Mouse (Mus musculus) leukemia stem cell, adult 10-12 weeks (primary cell): ENCODE measurements around the gene Cfap100. TPM values are rescaled to one million over a fixed set of nuclear protein-coding genes. Genes with fewer than 3 reads are reported as not detected.

Experiments used
- polyA plus RNA-seq: library from polyadenylated mRNA; stranded (reverse); fragments of >175 nt; gene quantifications from 2 replicates; pipeline ENCODE4 v1.2.3, GENCODE M21; 2012; ENCODE audit warnings: low replicate concordance

Gene Cfap100
- polyA plus RNA-seq: not detected in 2 replicates

DNA sequence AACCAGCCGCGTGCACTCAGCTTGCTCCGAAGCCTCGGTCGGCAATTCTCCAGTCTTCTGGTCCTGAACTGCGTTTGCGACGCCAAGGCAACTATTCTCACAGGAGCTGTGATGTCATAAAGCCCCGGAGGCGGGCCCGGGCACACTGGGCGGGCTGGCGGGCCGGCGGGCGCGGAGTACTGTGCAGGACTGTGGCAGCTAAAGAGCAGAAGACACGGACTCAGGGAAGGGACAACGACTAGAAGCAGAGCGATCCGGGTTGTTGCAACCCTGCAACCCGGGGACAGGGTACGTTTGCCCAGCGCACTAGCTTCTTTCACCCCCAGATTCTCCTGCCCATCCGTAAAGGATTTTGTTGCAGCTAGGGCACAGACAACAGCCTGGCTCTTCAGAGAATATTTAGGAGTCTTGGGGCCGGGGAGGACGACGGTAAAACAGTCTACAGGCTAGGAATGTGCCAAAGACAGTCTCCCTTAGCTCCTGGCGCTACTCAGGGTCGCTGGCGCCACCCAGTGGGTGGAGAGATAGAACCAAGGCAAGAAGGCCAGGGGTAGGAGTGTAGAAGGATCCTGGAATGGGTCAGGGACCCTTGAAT lies at the start of gene Cfap100:
TSS of gene Cfap100 (minus strand) at position 418 of the 595 bp plus-strand sequence.

DNA sequence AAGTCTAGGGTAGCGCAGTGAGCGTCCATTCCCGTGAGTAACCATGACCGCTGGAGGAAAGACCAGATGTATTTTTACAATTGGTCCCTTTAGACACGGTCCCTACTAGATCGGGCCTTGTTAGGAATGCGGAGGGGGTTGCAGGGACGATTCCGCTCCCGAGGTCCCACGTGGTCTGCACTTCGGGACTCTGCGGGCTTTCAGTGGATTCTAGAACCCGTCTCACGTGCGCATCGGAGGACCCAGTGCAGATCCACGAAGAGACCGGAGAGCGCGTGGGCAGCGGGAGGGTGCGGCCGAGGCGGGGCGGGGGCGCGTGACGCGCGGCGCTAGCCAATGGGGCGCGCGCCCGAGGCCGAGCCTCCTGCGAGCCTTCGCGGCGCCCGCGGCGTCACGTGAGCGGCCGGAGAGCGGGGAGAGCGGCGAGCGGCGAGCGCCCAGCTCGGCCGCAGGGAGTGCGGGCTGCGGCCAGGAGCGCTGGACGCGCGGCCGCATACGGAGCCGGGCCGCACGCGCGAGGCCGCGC lies 33.6 kb upstream of the Cfap100 start, which contains the start of gene Klf15:
TSS of gene Klf15 (plus strand) at position 396 of the 526 bp plus-strand sequence.

DNA sequence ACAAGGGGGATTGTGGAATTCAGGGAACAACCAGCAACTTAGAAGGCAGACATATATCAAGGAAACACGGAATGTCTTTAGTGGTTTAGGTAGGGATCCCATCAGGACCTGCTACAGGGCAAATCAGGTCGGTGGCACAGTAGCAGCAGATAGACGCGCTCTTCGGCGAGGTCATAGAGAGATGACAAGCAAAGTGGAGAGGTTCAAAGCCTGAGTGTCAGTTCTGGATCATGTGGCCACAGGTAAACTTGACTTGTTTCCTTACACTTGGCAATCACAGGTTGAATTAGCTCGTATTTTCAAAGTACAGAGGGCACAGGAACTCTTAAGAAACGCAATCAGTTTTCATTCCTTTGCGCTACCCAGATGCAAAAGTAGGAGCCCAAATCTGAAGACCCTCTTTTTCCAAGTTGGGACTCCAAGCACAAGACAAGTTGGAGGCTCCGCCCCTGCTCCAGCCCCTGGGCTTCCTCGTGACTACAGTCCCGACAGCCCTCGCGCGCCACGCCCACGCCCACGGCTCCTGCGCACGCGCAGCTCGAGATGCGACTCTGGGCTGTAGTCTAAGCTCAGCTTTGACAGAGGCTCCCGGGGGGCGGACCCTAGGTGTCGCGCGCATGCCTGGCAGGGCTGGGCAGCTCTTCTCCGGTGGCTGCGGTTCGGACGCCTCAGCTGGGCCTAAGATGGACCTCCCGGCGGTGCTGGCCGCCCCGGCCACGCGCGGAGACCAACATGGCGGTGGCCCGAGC lies 59.4 kb downstream of the Cfap100 start, which contains the start of gene Zxdc:
TSS of gene Zxdc (plus strand) at position 517 of the 749 bp plus-strand sequence.

Other genes starting within 250 kb of the Cfap100 start
- not detected in 2 replicates for gene V1ra8, start 226.0 kb downstream of the Cfap100 start, polyA plus RNA-seq
- gene Vmn1r53, start 204.4 kb downstream of the Cfap100 start, polyA plus RNA-seq: not detected in 2 replicates
- gene Vmn1r54, start 182.5 kb downstream of the Cfap100 start, polyA plus RNA-seq: not detected in 2 replicates
- gene BC048671, start 127.6 kb downstream of the Cfap100 start, polyA plus RNA-seq: not detected in 2 replicates
- gene Chst13, start 103.6 kb downstream of the Cfap100 start, polyA plus RNA-seq: not detected in 2 replicates
- gene Uroc1, start 95.5 kb downstream of the Cfap100 start, polyA plus RNA-seq: not detected in 2 replicates
- 21.1 and 24.3 TPM in 2 replicates for gene Zxdc, start 59.3 kb downstream of the Cfap100 start, polyA plus RNA-seq
- 0.78 and 1.3 TPM in 2 replicates for gene Klf15, start 33.8 kb upstream of the Cfap100 start, polyA plus RNA-seq
- 0.56 and 1.5 TPM in 2 replicates for gene Aldh1l1, start 57.6 kb upstream of the Cfap100 start, polyA plus RNA-seq
- gene Slc41a3, start 175.9 kb upstream of the Cfap100 start, polyA plus RNA-seq: 29.7 and 103 TPM in 2 replicates